Mouse (Mus musculus) megakaryocyte progenitor cell, adult 5-6 weeks (primary cell): ENCODE data around the gene Ptpn22. TPM values are rescaled to one million over a fixed set of nuclear protein-coding genes. Genes with fewer than 3 reads are reported as not detected.
"Not testable (repeated sequence)": the region's sequence is repeated elsewhere in the genome, so short reads cannot be mapped to it uniquely, and the experiment has no call there.

Experiments
- ATAC-seq: replicated peaks from 2 replicates; pipeline ENCODE4 v1.8.0; 2016; ENCODE audit warnings: mild to moderate bottlenecking, moderate TSS enrichment, inconsistent platforms; ENCODE audit not compliant: poor library complexity
- total RNA-seq, 2 experiments: library from RNA; stranded (forward) in 1 of 2; stranded (reverse) in 1 of 2; fragments of 157-497, 149-512 nt in 1 of 2; fragments of 200-1000 nt in 1 of 2; gene quantifications; 2 replicates each; pipeline versions ENCODE4 v1.2.3 to v1.2.4; 2015 to 2017

Gene Ptpn22
- 78.1 and 81.2 TPM in 2 replicates for total RNA-seq (2015)
- total RNA-seq (2017) = 45.3 and 57.6 TPM in 2 replicates

DNA sequence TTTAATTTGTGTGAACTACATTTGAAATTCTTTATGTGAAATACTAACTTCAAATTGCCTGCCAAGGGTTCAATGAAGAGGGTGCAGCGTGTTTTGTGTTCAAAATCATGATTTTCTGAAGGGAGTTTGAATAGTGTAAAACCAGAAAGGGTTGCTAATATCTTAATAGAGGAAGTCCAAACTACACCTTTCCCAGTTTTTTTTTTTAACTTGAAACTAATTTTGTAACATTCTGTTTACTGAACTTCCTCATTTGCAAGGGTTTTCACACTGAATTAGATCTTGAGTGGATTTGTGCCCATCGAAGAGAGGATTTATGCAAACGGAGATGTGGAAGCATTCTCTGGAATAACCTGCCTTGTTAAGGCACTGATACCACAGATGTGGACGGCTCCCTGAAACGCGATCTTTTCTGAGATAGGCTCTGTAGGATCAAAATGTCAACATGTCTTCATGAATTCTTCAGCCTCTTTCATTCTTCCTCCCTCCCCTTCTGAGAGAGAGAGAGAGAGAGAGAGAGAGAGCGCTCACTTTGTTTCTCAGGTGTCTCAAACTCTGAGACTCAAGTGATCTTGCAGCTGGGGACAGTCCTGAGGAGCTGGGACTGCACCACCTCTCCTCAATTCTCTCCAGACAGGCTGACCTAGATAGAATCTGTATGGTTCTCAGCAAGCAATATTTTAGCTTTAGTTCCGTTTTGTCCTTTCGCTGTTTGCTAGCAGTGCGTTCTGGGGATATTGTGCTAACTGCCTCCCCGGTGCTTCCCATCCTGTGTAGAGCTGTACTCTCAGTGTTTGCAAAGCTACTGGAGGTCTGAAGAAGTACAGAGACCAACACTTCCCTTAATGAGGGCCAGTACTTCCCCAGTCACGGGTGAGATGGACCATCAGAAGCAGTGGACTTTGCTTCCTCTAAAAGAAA is at the start of gene Ptpn22:
Ptpn22 (plus strand) TSS at position 915 of the 921 bp plus-strand sequence.
- peak; percentile 56 for ATAC-seq

DNA sequence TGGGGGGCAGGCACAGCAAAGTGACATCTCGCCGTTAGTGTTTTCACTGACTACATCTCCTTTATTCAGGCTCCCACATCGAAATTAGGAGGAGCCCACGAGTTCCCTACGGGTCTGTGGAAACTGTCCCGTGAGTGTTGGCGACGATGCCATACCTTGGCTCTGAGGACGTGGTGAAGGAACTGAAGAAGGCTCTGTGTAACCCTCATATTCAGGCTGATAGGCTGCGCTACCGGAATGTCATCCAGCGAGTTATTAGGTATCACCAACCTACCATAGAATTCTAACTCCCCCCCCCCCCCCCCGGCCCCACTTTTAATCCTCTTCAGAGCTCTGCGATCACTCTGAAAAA is 49.8 kb upstream of the Ptpn22 start:
- peak; percentile 34 for ATAC-seq

DNA sequence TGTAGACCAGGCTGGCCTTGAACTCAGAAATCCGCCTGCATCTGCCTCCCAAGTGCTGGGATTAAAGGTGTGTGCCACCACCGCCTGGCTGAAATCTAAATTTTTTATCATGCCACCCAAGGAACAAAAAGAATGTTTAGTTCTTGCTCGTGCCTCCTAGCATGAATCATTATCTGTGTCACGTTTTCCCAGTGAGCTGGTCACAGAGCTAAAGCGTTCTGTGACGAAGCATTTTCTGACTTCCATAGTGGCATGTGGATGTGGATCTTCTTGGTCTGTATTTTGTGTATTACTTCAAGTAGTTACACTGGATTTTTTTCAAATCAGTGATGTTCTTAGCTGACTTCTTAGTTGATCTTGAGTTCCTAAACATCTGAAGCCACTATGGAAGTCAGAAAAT is 48.6 kb upstream of the Ptpn22 start:
- no peak for ATAC-seq

DNA sequence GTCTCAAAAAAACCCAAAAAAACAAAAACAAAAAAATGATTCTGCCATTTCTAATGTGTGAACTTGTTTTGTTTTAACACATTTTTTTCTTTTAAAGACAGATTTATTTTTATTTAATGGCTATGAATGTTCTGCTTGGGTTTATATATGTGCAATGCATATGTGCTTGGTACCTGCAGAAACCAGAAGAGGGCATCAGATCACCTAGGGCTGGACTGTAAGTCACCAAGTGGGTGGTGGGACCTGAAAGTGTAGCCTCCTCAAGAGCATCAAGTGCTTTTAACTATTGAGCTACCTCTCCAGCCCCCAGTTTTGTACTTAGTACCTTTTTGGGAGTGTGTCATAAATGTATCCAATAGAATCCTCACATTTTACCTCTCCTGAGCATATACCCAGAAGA is 32.0 kb upstream of the Ptpn22 start:
- ATAC-seq = peak; percentile 44; the same call in 1 of the 2 replicates

DNA sequence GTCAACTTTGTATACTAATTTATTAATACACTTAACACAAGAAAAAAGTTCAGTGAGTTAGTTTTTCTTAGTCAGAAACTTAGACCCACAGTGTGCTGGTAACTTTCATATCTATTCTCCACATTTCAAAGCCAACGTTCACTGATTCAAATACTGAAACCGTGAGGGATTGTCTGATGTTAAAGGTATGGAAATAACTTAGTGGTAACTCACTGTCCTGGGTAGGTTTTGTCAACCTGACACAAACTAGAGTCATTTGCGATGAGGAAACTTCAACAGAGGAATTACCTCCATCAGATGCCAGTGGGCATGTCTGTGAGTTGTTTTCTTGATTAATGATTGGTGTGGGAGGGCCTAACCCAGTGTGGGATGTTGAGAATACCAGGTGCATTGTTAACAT is 30.6 kb upstream of the Ptpn22 start:
- no peak for ATAC-seq

DNA sequence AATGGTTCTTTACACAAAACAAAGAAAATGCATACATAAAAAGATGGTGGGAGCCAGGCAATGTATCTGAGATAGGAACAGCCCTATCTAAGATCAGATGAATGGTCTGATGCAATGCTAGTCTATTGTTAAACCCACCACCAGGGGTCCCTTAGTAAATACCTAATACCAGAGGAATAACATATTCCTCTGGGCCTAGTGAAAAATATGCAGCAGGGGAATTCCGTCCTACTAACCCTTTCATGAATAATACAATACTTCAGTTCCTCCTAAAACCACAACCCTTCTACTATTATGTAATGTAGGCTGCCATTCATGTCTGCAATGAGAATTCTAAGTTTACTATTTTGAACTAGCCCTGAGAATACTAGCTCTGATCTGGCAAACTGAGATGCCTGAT is 28.9 kb upstream of the Ptpn22 start:
- ATAC-seq = peak; percentile 39; the same call in 1 of the 2 replicates

DNA sequence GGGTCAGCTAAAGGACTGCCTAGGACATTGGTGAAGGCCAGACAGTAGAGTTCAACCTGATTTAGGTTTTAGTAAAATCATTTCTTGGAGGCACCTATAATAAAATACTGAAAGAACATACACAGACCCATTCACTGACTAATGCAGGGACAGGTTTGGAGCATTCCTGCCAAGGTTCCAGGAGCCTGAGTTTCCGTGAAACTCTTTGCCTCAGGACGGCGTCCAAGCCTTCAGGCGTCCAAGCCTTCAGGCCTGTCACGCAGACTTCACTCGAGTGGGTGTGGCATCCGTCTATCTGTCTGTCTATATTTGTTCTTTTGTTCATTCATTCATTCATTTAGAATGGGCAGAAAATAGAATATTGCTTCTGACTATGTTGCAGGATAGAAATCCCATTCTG is 28.4 kb upstream of the Ptpn22 start:
- no peak for ATAC-seq

DNA sequence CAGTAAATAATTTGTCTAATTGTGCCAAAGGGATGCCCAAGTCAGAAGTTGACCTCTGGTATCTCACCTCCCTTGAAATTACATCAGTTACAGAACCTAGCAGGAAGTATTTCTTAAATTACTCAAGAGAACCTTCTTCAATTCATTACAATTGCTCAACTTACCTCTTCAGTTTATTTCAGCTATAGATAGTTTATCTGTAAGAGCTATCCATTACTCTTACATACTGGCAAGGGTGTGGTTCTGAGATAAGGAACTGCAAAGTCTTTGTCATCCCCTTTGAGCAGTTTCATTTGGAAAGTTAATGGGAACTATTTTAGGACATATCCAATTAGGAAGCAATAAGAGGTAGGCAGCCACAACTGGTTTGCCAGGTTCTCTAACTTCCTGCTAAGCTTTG is 27.2 kb upstream of the Ptpn22 start, which contains the start of gene Bcl2l15:
Bcl2l15 (plus strand) TSS at position 176 of the 400 bp plus-strand sequence.
- ATAC-seq = peak; percentile 79

DNA sequence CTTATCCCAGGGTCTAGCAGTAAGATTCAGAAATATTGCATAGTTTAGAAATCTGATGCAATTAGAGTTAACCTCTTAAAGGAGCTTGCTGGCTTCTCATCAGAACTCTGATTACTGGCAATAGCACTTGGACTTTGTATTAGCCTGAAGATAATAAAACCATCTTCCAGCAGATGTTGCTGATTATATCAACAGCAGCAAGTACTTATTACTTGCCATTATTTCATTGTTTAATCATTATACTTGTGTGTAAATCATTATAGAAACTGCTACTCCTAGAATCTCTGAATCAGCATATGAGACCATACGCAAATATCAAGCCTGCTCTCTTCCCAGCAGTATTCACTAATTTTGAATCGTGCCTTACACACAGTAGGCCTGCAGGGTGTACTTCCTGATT is 25.6 kb upstream of the Ptpn22 start:
- ATAC-seq = no peak

DNA sequence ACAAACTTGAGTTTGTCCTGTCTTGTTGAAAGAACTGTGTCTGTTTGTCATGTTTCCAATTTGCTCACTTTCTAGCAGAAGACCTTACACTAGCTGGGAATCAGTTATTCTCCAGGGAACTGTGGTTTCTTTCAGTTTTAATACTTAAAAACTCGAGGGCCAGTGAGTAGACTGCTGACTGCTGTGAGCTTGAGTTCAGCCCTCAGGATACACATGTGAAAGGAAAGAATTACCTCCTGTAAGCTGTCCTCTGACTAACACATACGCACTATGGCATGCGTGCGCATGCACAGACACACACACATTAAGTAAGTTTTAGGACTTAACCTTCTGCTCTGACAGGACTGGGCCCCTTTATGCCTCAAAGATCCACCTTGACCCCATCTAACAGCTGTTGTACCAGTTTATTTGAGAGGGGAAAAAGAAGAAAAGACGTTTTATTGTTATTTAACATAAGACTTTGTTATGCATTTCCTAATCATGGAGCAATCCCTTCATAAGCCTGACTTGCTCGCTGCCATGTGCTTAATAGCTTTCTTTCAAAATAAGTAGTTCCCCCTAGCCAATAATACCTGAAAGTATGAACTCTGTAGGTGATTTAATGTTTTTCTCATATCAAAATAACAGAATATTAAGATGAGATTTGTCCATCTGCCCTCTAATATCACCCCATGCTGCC is 24.2 kb upstream of the Ptpn22 start:
- no peak for ATAC-seq

DNA sequence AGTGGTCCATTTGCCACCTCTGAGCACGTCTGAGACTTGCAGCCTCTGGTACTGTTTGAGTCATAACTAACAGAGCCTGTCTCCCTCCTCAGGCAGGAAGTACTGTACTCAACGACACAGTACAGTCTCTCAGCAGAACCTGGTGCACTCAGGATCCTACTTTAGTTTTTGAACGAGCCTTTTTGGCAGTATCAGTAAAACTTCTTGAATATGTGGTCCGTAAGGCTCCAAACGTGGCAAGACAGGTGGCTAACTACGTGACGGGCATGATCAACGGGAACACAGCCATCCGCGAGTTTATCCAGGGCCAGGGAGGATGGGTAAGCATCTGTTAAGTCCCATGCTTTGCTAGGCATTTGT is 23.7 kb upstream of the Ptpn22 start:
- ATAC-seq = no peak

DNA sequence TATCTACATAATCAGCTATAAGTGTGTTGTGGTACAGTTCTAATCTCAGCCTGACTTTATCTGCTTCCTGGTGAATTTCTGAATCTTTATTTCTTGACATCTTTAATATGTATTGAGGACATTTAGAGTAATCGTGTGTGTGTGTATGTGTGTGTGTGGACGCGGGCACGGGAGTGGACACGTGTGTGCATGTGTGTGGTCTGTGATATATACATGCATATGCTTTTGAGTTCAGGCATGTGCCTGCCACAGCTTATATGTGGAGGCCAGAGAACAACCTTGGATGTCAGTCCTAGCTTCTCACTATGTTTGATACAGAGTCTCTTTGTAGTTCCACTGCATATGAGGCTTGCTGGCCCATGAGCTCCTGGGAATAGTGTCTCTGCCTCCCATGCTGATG is 23.1 kb upstream of the Ptpn22 start:
- no peak for ATAC-seq

DNA sequence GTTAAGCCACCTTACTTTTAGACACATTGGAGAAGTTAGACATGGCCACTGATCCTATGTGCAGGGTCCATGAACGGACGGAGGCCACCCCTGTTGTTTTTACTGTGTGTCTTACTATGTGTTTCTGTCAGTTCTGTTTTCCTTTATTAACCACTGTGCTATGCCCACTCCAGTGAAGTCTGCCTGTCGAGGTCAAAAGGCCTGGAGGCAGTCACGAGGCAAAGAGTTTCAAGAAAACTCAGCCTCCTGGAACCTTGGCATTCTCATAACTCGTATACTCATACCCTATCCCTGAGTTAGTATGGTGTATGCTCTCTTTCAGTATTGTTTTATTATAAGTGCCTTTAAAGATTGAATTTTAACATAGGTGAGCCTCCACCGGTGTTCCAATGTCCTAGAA is 19.9 kb upstream of the Ptpn22 start:
- ATAC-seq = no peak

DNA sequence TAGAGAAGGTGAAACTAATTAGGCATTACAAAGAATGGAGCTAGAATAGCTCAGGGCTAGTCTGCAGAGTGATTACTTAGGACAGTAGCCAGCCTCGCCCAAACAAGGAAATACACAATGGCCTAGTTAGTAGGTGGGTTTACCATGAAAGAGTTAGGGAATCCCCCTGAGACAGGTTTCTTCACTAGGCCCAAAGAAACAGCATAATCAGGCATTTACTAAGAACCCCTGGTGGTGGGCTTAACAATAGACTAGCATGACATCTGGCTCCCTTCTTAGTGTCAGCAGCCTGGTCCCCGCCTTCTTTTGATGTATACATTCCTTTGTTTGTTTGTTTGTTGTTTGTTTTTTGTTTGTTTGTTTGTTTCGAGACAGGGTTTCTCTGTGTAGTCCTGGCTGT is 19.4 kb upstream of the Ptpn22 start:
- not testable (repeated sequence) for ATAC-seq

DNA sequence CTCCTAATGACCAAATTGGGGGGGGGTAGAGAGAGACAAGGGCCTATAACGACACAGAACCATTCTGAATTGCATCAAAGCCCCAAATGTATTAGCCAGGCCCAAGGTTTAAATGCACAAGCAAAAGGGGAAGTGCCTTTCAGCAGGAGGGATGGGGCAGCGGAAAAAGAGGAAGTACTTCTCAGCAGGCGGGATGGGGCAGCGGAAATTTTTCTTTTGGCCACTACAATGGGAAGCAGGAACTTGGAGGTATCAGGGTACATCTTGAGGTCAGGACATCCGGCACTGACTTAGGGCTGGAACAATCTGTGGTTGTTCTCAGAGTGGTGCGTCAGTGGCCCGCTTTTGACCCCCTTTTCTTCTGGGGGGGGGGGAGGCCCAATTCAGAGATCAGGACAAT is 18.6 kb upstream of the Ptpn22 start:
- not testable (repeated sequence) for ATAC-seq

DNA sequence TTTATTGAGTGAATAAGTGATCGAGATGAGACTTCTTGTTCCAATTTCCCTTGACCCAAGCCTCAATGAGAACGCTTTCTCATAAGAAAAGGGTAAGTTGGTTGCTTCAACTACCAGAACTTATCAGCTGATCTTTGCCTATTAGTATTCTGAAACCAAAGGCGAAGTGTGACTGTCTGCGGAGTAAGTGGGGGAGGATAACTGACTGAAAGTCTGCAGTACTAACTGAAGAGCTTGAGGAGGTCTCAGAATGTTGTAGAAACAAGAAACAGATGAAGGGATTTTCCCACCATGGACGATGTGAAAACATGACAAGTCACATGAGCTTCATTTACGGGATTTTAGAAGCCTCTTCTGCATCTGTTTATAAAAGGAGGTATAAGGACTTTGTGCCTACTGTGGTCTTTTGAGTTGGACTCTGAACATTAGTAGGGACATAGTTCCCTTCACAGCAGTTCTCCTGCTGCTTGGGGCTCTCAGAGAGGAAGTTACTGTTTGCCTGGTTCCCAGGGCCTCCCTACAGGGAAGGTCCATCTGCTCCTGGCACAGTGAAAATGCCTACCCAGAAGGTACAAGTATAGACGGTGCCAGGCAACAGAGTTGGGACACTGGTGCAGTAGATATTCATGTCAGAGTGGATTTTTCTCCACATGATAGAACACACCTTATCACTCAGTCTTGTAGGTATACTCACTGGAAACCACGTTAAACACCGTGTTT is 8.8 kb upstream of the Ptpn22 start:
- ATAC-seq = peak; percentile 40; the same call in 1 of the 2 replicates

DNA sequence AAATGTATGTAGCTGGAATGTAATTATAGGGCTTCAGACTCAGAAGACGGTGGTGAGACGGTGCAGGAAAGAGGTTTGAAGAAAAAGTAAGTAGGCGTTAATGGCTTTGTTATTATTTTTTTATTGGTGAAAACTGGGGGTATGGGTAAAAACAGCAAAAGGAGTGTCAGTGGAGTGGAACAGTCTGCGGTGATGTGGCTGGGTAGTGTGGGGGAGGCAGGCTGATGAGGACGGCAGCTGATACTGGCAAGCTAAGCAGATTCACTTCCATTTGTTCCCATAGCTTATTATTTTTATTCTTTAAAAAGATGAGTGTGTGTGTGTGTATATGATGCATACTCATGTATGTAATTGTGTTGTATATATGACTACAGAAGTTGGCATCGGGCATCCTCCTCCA is 8.1 kb upstream of the Ptpn22 start:
- ATAC-seq = no peak

DNA sequence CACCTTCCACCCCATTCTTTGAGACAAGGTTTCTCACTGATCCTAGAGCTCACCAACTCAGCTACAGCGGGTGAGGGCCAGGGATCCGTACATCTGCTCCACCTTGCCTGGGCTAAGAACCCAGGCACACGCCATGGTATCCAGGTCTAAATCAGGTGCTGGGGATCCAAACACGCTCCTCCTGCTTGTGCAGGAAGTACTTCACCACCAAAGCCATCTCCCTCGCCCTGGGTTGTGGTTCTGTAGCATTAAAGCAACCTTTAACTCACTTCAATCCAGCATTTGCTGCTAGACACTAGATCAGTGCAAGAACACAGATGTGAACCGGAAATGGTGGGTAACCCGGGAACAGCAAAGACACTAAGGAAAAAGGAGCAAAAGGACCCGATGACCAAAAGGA is 7.7 kb upstream of the Ptpn22 start:
- ATAC-seq = no peak

DNA sequence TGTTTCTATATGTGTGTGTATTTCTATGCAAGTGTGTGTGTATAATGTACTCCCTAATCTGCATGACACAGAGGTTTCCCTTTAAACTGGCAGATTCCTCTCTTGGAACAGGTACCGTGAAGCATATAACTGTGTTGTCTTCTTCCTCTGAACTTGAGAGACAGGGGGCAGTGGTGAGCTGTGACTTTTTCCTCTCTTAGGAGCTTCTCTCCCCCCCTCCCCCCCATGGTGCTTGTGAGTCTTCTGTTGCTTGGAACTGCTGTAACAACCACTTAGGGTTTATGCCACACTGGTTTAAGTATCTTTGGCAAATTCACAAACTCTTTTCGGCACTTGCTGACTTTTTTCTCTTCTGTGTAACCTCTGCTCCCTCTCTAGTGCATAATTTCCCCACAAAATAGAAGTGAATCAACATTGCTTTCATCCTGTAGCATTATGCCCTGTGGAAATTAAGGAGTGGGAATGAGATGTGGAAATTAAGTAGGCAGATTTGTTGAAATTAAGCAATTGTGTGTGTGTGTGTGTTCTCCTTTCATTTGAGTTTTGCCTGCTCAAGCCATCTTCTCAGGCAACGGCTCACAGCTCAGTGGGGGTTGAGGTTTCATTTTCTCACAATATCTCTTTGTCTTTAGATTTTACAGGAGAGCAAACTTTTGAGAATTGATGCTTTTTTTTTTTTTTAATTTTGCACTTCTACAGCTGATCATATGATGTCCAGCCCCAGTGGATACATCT is 6.9 kb upstream of the Ptpn22 start:
- peak; percentile 90 for ATAC-seq

DNA sequence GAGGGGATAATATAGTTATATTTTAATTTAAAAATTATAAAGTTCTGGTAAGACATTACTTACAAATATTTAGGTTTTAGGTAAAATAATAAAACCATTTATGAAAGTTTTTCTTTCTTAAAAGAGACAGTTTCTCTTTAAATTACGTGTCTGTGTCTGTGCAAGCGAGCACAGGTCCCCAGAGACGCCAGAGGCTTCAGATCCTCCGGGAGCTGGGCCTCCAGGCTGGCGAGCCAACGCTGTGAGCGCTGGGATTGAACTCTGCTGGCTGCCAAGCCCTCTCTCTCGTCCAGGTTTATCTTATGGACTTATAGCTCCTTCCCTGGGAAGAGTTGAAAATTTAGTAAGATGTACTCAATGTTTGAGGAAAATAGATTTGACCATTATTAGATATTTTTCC is 5.8 kb upstream of the Ptpn22 start:
- no peak for ATAC-seq
